Mouse (Mus musculus) megakaryocyte, adult 5-6 weeks (primary cell): ENCODE measurements around the gene Plvap. TPM values are rescaled to one million over a fixed set of nuclear protein-coding genes. Genes with fewer than 3 reads are reported as not detected.

Experiments used
- total RNA-seq, 2 experiments: library from RNA; stranded (forward) in 1 of 2; stranded (reverse) in 1 of 2; fragments of 153-499, 151-499 nt in 1 of 2; fragments of 221-1000, 200-1000 nt in 1 of 2; gene quantifications; 2 replicates each; pipeline versions ENCODE4 v1.2.3 to v1.2.4; 2015 to 2017

Gene Plvap
- total RNA-seq, 2 experiments from 2014 or later, result 0.11 to 0.22 TPM

Other genes starting within 250 kb of the Plvap start
- gene Myo9b, start 239.0 kb downstream of the Plvap start, total RNA-seq (2015), result 57.1 and 60.8 TPM in 2 replicates
- gene Myo9b, start 239.0 kb downstream of the Plvap start, total RNA-seq (2017), result 61.7 and 71.4 TPM in 2 replicates
- 39.5 and 46.9 TPM in 2 replicates for gene Haus8, start 238.8 kb downstream of the Plvap start, total RNA-seq (2015)
- gene Haus8, start 238.8 kb downstream of the Plvap start, total RNA-seq (2017), result 74.0 and 91.2 TPM in 2 replicates
- 124 and 135 TPM in 2 replicates for gene Use1, start 144.9 kb downstream of the Plvap start, total RNA-seq (2015)
- 167 and 180 TPM in 2 replicates for gene Use1, start 144.9 kb downstream of the Plvap start, total RNA-seq (2017)
- 8.7 and 8.9 TPM in 2 replicates for gene Ocel1, start 140.5 kb downstream of the Plvap start, total RNA-seq (2015)
- gene Ocel1, start 140.5 kb downstream of the Plvap start, total RNA-seq (2017), result 16.2 and 18.5 TPM in 2 replicates
- 8.2 and 13.8 TPM in 2 replicates for gene Nr2f6, start 129.8 kb downstream of the Plvap start, total RNA-seq (2015)
- 6.9 and 9.1 TPM in 2 replicates for gene Nr2f6, start 129.8 kb downstream of the Plvap start, total RNA-seq (2017)
- gene Ushbp1, start 116.0 kb downstream of the Plvap start, total RNA-seq (2015), result not detected in 2 replicates
- gene Ushbp1, start 116.0 kb downstream of the Plvap start, total RNA-seq (2017), result not detected in 2 replicates
- gene Babam1, start 114.9 kb downstream of the Plvap start, total RNA-seq (2015), result 62.0 and 66.6 TPM in 2 replicates
- 108 and 110 TPM in 2 replicates for gene Babam1, start 114.9 kb downstream of the Plvap start, total RNA-seq (2017)
- gene Ankle1, start 105.7 kb downstream of the Plvap start, total RNA-seq (2015), result 14.4 TPM in 2 replicates
- gene Ankle1, start 105.7 kb downstream of the Plvap start, total RNA-seq (2017), result 13.5 and 16.1 TPM in 2 replicates
- 2.4 and 3.1 TPM in 2 replicates for gene Abhd8, start 48.1 kb downstream of the Plvap start, total RNA-seq (2015)
- 5.8 and 7.4 TPM in 2 replicates for gene Abhd8, start 48.1 kb downstream of the Plvap start, total RNA-seq (2017)
- gene Mrpl34, start 46.8 kb downstream of the Plvap start, total RNA-seq (2015), result 31.6 and 40.1 TPM in 2 replicates
- gene Mrpl34, start 46.8 kb downstream of the Plvap start, total RNA-seq (2017), result 33.5 and 36.1 TPM in 2 replicates
- 39.1 and 44.0 TPM in 2 replicates for gene Dda1, start 42.6 kb downstream of the Plvap start, total RNA-seq (2015)
- gene Dda1, start 42.6 kb downstream of the Plvap start, total RNA-seq (2017), result 14.2 and 26.3 TPM in 2 replicates
- gene Ano8, start 25.8 kb downstream of the Plvap start, total RNA-seq (2015), result 0.47 and 1.5 TPM in 2 replicates
- 3.0 and 4.2 TPM in 2 replicates for gene Ano8, start 25.8 kb downstream of the Plvap start, total RNA-seq (2017)
- gene Gtpbp3, start 23.6 kb downstream of the Plvap start, total RNA-seq (2015), result 3.4 and 3.7 TPM in 2 replicates
- 12.1 and 14.2 TPM in 2 replicates for gene Gtpbp3, start 23.6 kb downstream of the Plvap start, total RNA-seq (2017)
- gene Ccdc194, start 14.0 kb upstream of the Plvap start, total RNA-seq (2015), result not detected in 2 replicates
- gene Ccdc194, start 14.0 kb upstream of the Plvap start, total RNA-seq (2017), result not detected in 2 replicates
- 19.6 and 23.1 TPM in 2 replicates for gene Bst2, start 25.7 kb upstream of the Plvap start, total RNA-seq (2015)
- 91.4 and 111 TPM in 2 replicates for gene Bst2, start 25.7 kb upstream of the Plvap start, total RNA-seq (2017)
- gene Mvb12a, start 31.2 kb upstream of the Plvap start, total RNA-seq (2015), result 47.1 and 48.5 TPM in 2 replicates
- gene Mvb12a, start 31.2 kb upstream of the Plvap start, total RNA-seq (2017), result 42.8 and 68.8 TPM in 2 replicates
- gene Tmem221, start 47.1 kb upstream of the Plvap start, total RNA-seq (2015), result 1.7 and 1.8 TPM in 2 replicates
- 0.57 and 0.99 TPM in 2 replicates for gene Tmem221, start 47.1 kb upstream of the Plvap start, total RNA-seq (2017)
- gene Nxnl1, start 54.8 kb upstream of the Plvap start, total RNA-seq (2015), result not detected in 2 replicates
- 0.11 TPM in 1 of 2 replicates, not detected in the other for gene Nxnl1, start 54.8 kb upstream of the Plvap start, total RNA-seq (2017)
- gene Slc27a1, start 57.1 kb upstream of the Plvap start, total RNA-seq (2015), result 1.5 and 2.0 TPM in 2 replicates
- gene Slc27a1, start 57.1 kb upstream of the Plvap start, total RNA-seq (2017), result 2.8 and 3.9 TPM in 2 replicates
- gene Pgls, start 80.4 kb upstream of the Plvap start, total RNA-seq (2015), result 65.1 and 73.6 TPM in 2 replicates
- gene Pgls, start 80.4 kb upstream of the Plvap start, total RNA-seq (2017), result 50.5 and 78.3 TPM in 2 replicates
- gene Fam129c, start 85.9 kb upstream of the Plvap start, total RNA-seq (2015), result 4.6 and 4.8 TPM in 2 replicates
- gene Fam129c, start 85.9 kb upstream of the Plvap start, total RNA-seq (2017), result 3.6 and 8.6 TPM in 2 replicates
- gene Colgalt1, start 99.2 kb upstream of the Plvap start, total RNA-seq (2015), result 46.8 and 51.2 TPM in 2 replicates
- gene Colgalt1, start 99.2 kb upstream of the Plvap start, total RNA-seq (2017), result 54.8 and 56.8 TPM in 2 replicates
- 0.11 TPM in 1 of 2 replicates, not detected in the other for gene Unc13a, start 160.0 kb upstream of the Plvap start, total RNA-seq (2015)
- gene Unc13a, start 160.0 kb upstream of the Plvap start, total RNA-seq (2017), result 1.1 TPM in 1 of 2 replicates, not detected in the other
- 4.8 and 5.0 TPM in 2 replicates for gene Jak3, start 164.5 kb upstream of the Plvap start, total RNA-seq (2015)
- gene Jak3, start 164.5 kb upstream of the Plvap start, total RNA-seq (2017), result 2.6 and 5.2 TPM in 2 replicates
- gene Insl3, start 177.5 kb upstream of the Plvap start, total RNA-seq (2015), result 2.9 and 4.2 TPM in 2 replicates
- 1.1 and 2.4 TPM in 2 replicates for gene Insl3, start 177.5 kb upstream of the Plvap start, total RNA-seq (2017)
- gene B3gnt3, start 190.0 kb upstream of the Plvap start, total RNA-seq (2015), result 0.36 and 0.89 TPM in 2 replicates
- 0.18 TPM in 1 of 2 replicates, not detected in the other for gene B3gnt3, start 190.0 kb upstream of the Plvap start, total RNA-seq (2017)
- 28.4 and 30.9 TPM in 2 replicates for gene Fcho1, start 214.0 kb upstream of the Plvap start, total RNA-seq (2015)
- gene Fcho1, start 214.0 kb upstream of the Plvap start, total RNA-seq (2017), result 39.6 and 41.2 TPM in 2 replicates